Mouse (Mus musculus) adrenal gland, postnatal 10 days (tissue): ENCODE results near the gene Il34. TPM values are rescaled to one million over a fixed set of nuclear protein-coding genes. Genes with fewer than 3 reads are reported as not detected.
"Not testable (repeated sequence)": the region's sequence is repeated elsewhere in the genome, so short reads cannot be mapped to it uniquely, and the experiment has no call there.

ENCODE experiments used
- DNase-seq: peaks from one replicate; pipeline ENCODE4 v3.0.0; 2021; ENCODE audit warnings: mixed read lengths
- total RNA-seq, 2 experiments: library from RNA; stranded (reverse); gene quantifications; 2 replicates each; pipeline ENCODE4 v1.2.3; 2021

The Il34 gene
- total RNA-seq, 2 experiments from 2014 or later, result 8.6 to 9.9 TPM

DNA sequence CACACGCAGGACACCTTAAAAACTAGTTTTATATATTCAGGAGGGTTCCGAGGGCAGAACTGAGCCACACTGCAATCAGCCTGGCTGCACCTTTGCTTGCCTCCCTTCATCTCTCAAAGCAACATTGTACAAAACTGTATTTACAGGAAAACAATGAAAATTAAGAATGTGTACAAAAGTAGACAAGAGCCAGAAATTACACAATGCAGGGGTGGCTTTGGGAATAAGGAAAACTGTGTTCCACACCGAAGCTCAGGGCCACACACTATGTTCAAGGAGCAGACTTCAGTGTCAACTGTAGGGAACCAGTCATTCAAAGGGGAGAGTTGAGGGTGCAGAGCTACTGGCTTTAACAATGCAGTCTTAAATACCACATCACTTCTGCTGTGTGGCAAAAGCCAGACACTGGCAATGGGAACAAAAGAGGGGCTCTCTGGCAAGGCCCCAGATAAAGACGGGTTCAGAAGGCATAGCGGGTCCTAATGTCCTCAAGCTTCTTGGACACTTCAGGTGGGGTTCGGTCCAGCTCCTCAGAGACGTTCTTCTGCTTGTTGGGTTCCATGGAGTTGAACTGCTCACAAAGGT, 4.8 kb upstream of the Il34 start:
- no peak for DNase-seq

DNA sequence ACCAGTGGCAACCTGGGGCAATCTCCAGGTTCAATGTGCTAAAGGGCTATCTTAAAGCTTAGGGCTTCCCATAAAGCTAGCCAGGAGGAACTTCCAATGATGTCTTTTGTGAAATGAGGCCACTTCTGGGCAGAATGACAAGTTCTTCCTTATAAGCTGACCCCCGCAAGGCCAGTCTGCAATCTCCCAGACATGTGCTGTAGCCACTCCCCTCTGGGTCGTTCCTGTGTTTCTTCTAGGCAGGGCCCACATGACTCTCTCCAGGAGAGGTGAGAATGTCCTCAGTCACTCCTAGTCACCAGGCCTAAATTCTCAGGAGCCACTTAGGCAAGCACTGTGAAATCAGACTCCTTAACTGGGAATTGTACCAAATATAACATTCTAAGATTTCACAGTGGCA, 4.1 kb upstream of the Il34 start:
- DNase-seq, result peak; percentile 63

DNA sequence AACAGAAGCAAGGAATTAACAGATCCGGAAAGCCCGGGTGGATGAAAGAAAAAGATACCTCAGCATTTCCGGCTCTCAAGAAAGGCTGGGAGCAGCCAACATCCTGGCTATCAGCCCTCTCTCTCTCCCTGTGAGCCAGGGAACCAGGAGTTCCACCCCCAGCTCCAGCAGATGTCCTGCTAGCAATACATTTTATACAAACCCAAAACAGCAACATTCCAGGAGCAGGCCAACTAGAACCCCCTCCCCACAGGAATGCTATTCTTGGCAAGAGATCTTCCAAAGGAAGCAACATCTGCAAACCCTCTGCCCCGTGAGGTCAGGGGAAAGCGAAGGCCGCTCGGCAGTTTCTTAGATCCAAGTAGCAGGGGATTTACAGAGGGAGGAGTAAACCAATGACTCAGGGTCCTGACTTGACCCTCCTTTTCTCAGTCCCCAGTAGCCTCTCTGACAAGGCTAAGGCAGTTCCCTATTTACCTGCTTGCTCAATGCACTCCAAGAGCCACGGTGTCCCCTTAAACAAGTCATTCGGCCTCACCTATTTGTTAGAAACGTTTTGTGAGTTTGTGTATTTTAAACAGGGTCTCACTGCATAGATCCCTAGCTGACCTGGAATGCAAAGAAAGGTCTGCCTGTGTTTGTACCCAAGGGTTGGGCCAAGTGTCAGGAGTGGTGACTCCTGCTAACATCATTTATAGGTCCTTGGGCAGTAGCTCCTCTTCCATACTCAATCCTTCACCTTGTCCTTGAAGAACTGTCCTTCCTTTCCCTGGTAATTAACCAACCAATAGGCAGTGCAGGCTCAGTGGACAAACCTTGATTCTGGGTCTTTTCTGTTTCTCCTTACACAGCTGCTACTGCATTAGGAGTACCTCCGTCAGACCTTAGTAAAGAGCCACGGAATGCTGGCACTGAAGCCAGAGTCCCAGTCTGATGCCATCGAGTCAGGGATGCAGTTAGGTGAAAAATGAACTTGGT, 3.1 kb upstream of the Il34 start:
- DNase-seq, result peak; percentile 42

DNA sequence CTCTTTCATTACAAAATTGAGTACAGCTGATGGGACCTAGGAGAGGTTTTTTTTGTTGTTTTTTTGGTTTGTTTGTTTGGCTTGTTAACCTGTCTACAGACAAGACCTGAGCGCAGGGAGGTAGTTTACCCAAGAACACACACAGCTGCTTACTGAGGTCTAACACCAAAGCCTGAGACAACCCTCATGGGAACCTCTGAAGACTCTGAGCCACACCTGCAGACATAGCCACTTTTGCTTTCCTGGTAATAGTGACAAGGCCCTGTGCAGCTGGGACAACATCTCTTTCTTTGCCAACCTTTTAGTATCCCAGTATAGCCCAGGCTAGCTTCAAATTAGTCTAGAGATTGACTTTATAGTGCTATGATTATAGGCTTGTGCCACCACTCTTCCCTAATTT, 422 bp upstream of the Il34 start:
- DNase-seq, result no peak

DNA sequence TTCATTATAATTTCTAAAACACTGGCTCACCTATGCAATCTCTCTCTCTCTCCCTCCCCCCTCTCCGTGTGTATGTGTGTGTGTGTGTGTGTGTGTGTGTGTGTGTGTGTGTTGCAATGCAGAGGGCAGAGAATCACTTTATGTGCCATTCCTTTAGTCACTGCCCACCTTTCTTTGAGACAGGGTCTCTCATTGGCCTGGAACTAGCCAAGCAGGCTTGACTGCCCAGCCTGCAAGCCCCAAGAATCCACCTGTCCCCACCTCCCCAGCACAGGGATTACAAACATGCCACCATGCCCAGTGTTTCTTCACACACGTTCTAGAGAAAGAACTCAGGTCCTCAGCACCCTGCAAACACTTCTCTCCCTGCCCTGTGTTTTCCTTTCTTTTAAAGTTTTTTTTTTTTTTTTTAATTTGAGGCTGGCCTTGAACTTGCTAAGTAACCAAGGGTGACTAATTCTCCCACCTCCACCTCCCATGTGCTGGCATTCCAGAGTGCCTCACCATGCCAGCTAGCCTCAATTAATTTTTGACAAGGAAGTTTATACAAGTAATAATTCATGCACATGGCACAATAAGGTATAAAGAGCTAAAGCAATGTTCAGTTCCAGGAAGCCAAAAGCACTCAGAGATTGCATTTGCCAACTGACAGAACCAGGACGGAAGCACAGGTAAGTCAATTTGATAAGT, 754 bp downstream of the Il34 start:
- no peak for DNase-seq

DNA sequence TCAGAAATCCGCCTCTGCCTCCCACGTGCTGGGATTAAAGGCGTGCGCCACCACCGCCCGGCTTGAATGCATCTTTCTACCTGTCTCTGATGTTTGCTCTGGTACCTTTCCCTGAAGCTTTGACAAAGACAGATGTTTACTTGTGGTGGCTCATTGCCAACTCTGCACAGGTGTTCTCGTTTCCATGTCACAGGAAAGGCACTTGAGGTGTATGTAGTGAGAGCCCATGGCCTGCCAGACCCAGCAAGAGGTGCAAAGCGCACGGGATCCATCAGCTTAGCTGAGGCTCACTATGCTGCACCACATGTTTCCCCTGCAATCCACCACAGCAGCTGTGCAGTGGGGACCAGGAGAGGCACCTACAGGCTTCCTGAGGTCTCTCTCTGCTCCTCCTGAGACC, 1.9 kb downstream of the Il34 start:
- DNase-seq, result no peak

DNA sequence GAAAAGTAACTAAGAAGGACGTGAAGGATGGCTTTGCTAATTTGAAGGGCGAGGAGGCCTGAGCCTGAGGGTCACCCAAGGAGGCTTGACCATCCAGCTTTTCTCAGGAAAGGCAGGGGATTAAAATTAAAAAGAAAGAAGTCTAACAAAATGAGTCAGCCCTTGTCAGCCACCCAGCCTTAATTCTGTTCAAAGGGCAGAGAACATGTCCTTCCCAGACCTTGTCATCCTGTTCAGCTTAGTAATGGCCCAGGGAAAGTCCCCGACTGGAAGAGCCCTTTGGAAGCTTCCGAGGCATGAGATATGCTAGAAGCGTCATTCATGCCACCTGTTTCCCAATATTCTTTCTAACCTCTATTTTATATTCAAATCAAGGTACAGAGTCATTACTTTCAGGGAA, 2.7 kb downstream of the Il34 start:
- DNase-seq, result peak; percentile 40

DNA sequence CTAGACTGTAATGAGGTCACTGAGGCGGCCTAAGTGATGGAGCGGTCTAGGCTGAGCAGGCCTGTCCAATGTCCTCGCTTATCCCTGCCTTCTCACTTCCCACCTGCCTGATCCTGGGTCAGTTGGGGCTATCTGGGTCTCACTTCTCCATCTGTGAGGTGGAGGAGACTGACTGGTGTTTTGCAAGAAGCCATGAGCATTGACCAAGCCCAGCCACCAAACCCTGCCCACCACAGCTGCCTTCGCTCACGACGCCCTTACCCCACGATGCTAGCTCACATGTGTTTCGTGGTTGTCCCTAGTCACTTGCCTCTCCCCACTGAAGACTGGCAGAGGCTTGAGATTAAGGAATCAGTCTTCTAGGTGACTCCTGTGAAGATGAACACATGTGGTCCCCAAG, 8.6 kb downstream of the Il34 start:
- DNase-seq, result no peak

DNA sequence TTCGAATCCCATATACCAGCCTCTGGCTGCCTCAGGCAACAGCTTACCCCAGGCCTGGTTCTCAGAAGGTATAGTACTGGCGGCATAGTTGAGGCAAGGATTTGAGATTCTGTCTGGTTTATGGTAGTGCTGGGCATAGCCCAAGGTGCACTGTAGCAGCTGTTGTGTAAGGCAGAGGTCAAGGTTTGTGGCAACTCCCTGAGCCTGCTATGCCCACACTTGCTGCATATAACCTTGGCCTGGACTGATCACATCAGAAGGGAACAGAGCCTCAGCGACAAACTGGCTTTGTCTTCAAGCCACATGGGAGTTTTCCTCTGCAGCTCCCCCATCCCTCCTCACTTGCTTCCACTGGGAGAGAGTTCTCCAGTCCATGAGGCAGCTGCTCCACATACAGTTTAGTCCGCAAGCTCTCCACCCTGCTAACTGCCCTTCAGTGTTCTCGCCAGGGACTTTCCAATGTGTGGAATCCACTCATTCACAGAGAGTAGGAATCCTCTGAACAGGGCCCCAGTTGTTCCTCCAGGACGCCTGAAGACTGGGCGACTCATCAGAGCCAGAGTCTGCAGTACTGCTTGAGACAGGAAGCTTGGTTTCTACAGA, 11.3 kb downstream of the Il34 start:
- no peak for DNase-seq

DNA sequence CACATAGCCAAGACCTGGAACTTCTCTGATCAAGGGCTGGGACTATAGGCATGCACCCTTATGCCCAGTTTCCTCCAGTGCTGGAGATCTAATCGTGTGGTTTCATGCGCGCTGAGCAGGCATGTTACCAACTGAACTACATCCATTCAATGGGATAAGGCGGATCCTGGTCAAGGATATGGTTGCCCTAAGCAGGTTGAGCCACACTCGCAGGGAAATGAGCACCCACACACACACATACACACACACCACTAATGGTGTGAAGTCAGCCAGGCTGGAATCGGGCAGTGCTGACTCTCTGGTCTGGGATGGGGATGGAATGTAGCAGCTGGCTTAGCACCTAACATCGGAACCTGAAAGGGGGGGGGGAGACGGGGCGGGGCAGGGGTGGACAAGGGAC, 11.8 kb downstream of the Il34 start:
- no peak for DNase-seq

DNA sequence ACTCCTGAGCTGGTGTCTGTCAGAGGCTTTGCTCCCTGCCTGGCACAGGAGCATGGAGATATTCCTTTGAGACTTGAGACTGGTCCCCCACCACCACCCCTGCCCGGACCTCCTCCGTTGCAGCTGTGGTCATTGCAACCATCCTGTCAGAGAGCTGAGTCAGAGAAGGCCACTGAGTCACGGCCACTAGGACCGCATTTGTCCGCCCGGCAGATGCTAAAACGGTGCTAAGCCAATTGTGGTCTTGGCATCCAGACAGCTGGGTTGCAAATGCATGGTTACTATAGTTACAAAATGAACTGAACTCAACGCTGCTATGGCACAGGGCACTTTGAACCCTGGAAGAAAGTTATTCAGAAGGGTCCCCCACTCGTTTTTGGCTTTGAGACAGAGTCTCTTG, 12.2 kb downstream of the Il34 start:
- no peak for DNase-seq

DNA sequence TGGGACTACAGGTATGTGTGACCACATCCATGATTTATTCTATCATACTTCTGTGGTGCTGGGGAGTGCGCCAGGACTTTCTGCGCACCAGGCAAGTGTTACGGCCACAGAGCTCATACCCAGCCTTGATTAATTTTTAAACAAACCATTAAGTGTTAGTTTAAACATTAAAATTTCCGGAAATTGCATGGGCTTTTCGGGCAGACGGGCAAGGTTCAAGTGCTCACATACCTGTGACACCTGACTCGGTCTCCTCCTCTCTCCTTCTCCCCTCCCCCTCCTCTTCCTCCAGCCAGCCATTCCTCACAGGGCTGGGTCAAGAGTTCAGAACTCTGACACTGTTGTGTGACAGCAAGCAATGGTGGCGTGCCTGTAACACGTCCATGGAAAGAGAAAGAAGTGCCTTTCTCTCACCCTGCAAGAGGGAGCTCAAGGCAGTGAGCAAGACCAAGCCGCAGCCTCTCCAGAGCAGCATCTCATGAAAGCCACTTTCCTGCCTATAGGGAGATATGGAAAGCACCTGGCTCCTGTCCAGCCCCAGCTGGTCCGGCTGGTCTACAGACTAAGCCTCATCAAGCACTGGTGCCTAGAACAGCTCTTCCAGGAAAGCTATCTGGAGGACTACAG, 13.0 kb downstream of the Il34 start:
- DNase-seq, result no peak

DNA sequence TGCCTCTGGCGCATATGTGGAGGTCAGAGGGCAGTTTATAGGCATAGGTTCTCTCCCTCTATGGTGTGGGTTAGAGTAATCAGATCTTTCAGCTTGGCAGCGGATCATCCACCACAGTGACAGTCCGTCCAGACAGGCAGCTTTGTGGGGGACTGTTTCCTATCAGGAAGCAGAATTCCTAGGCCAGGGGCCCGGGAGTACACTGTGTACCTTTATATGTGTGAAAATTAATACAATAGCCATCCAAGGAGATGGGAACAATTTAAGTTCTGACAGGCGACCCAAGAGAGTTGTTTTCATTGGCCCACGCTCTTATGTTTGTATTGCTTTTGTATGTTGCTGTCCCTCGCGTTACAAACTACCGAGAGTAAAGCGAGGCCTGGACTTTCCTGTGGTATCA, 14.6 kb downstream of the Il34 start:
- DNase-seq, result no peak

DNA sequence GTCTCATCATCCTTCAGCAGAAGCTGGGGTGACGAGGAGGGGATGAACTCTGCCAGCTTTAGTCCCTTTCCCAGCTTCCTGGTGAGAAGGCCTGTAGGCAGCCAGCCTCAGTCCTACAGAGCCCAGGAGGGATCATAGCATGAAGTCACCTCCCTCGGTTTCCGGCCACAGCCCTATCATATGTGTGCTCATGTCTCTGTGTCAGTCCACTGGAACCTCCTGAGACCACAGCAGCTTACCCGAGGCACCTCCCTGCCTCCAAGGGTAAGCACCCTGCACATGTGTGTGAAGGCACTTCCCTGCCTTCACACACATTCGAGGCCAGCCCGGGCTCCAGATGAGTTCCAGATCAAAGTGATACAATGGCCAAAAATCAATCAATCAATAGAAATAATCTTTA, 15.5 kb downstream of the Il34 start:
- DNase-seq, result no peak

DNA sequence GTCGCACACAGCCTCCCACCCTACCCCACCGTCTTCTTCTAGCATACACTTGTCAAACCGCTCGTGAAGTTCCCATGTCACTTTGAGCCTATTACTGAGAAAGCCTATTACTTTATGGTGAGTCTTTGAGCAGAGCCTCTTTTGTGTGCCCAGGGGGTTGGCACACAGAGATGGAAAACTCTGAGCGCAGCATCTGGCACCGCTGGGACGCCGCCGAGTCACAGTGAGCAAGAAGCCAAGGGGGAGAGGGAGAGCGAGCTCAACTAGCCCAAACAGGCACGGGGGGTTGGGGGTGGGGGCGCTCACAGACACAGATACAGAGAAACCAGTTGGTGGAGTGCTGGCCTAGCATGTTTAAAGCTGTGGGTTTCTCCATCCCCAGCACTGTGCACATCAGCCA, 16.2 kb downstream of the Il34 start:
- DNase-seq, result no peak

DNA sequence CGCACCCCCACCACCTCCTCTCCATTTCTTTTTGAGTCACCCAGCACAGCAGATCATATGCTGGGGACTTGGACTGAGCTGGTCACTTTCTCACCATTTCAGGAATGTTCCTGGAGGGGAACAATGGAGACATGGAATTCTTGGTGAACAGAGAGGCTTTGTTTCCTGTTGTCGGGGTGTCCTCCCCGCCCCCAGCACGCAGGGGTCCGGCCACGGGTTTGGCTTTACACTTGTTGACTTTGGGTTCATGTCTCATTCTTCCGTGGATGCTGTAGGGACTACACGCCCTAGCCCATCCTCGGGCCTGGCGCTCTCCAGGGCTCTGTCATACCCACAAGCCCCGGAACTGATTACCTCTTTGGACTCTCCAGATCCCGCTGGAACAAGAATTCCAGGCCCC, 16.7 kb downstream of the Il34 start:
- no peak for DNase-seq

DNA sequence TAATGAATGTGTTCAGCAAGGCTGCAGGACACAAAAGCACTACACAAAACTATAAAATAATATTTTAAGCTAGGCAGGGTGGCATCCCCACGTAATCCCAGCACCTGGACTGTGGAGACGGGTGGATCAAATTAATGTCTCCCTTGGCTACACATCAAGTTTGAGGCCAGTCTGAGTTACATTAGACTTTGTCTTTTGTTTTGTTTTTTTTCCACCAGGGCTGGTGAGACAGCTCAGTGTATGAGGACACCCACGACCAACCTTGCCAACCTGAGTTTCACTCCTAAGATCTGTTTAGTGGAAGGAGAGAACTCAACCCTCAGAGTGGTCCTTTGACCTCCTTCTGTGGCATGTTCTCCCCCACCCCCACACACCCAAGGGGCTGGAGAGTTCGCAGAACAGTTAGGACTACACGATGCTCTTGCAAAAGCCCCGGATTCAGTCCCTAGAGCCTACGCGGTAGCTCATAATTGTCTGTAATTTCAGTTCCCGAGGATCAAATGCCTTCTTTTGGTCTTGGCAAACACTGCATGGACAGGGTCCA, 18.2 kb downstream of the Il34 start:
- peak; percentile 45 for DNase-seq

DNA sequence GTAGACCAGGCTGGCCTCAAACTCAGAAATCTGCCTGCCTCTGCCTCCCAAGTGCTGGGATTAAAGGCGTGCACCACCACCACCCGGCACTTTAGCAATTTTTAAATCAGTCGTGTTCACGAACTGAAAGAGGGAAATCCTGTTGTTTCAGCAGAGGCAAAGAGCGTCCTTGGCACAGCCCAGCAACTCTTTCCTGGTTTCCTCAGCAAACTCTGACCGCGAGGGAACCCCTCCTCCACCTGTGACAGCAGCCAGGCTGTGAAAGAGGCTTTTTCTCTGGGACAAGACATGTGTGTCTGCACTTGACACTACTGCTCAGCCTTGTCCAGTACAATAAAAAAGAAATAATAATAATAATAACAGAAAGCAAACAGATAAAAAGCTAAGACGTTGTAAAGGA, 18.8 kb downstream of the Il34 start:
- peak; percentile 23 for DNase-seq

DNA sequence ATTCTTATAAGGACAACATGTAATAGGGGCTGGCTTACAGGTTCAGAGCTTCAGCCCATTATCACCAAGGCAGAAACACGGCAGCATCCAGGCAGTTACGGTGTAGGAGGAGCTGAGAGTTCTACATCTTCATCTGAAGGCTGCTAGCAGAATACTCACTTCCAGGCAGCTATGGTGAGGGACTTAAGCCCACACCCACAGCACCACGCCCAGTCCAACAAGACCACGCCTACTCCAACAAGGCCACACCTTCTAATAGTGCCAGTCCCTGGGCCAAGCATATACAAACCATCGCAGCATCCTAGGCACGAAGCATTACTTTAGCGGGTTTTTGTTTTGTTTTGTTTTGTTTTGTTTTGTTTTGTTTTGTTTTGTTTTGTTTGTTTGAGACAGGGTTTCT, 19.2 kb downstream of the Il34 start:
- not testable (repeated sequence) for DNase-seq

DNA sequence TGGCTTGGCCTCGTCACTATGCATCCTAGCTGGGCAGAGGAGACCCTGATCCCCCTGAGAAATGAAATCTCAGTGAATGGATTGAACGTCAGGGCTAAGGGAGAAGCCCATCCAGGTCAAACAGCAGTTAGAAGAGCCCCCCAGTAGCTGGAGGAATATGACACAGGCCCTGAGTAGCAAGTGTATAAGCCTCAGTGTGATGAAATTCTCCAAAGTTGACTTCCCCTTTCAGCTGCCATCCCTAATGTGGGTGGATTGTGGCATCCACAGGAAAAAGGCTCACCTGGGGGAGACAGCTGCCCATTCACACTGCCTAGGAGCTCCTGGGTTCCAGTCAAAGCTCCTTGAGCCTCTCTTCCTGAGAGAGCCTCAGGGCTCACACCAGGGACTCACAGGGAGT, 20.4 kb downstream of the Il34 start:
- DNase-seq, result no peak

DNA sequence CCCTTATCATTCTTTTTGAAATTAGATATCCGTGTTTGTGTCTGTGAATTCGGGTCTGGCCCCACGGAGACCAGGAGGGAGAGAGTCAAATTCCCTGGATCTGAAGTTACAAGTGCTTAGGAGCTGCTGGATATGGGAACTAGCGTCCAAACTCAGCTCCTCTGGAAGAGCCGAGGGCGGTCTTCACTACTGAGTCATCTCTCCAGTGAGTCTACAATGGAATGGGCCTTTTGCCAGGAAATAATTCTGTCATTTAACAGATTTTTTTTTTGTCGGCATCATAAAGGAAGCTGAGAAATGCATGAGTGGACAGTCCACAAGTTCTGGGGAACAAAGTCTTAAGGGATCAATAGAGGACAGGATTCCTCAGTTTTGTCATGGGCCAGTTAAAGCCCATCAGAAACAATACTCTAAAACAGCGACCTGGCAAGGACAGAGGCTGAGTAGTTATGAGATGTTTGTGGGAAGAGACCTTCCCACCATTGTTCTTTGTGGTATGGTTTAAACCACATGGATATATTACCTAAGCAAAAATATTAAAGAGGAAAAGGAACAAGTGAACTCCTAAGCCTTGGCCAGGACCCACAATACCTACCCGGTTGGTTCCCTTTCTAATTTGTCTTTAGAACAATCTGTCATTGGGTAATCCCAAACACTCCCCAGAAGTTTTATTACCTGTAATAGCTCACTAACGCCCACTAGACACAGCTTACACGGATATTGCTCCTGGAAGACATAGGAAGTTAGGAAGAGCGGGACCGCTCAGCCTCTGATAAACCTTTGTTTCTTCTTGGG, 25.6 kb downstream of the Il34 start:
- no peak for DNase-seq
